Mouse (Mus musculus) MEL (cell line): ENCODE measurements around the gene Nsl1. TPM values are rescaled to one million over a fixed set of nuclear protein-coding genes. Genes with fewer than 3 reads are reported as not detected.

ENCODE experiments used
- DNase-seq: peaks from one replicate; pipeline ENCODE4 v3.0.0; 2011; ENCODE audit warnings: low read depth, low spot score
- H3K27ac ChIP-seq: 2 replicates; pipeline ENCODE4 v1.5.1; 2012; ENCODE audit warnings: low read depth, mild to moderate bottlenecking, control low read depth, low read length, moderate library complexity; ENCODE audit not compliant: control insufficient read depth
- H3K27me3 ChIP-seq, 2 experiments: fragments of 150-350 bp in 1 of 2; sonication (generic) in 1 of 2; 2 replicates each; pipeline ENCODE4 v1.6.1; 2012; ENCODE audit warnings: low read length in 2 of 2, mild to moderate bottlenecking in 2 of 2, improper control_type of control experiment in 1 of 2, moderate library complexity in 1 of 2; ENCODE audit not compliant: insufficient read depth in 2 of 2, control insufficient read depth in 1 of 2
- H3K36me3 ChIP-seq, 2 experiments: 2 replicates each; pipeline ENCODE4 v1.6.1; 2012 to 2014; ENCODE audit warnings: low read length in 2 of 2, improper control_type of control experiment in 1 of 2, inconsistent platforms in 1 of 2, mild to moderate bottlenecking in 1 of 2; ENCODE audit not compliant: insufficient read depth in 2 of 2, control insufficient read depth in 1 of 2
- H3K4me1 ChIP-seq, 2 experiments: fragments of 150-350 bp in 1 of 2; sonication (generic) in 1 of 2; 2 replicates each; pipeline ENCODE4 v1.6.1; 2012; ENCODE audit warnings: low read length in 2 of 2, improper control_type of control experiment in 1 of 2, mild to moderate bottlenecking in 1 of 2; ENCODE audit not compliant: insufficient read depth in 2 of 2, control insufficient read depth in 1 of 2
- H3K4me3 ChIP-seq, 2 experiments: fragments of 150-350 bp in 1 of 2; sonication (generic) in 1 of 2; 2 replicates each; pipeline ENCODE4 v1.5.1; 2012; ENCODE audit warnings: low read depth in 2 of 2, low read length in 2 of 2, mild to moderate bottlenecking in 2 of 2, moderate library complexity in 2 of 2, control low read depth in 1 of 2, improper control_type of control experiment in 1 of 2; ENCODE audit not compliant: control insufficient read depth in 1 of 2, insufficient read depth in 1 of 2
- H3K79me2 ChIP-seq: 2 replicates; pipeline ENCODE4 v1.6.1; 2012; ENCODE audit warnings: mild to moderate bottlenecking, low read length, moderate library complexity; ENCODE audit not compliant: control insufficient read depth, poor library complexity, insufficient read depth
- H3K9ac ChIP-seq: 2 replicates; pipeline ENCODE4 v1.6.1; 2012; ENCODE audit warnings: low read depth, mild to moderate bottlenecking, control low read depth, low read length, moderate library complexity; ENCODE audit not compliant: control insufficient read depth, poor library complexity, severe bottlenecking
- H3K9me3 ChIP-seq: fragments of 150-350 bp; sonication (generic); replicated peaks from 2 replicates; pipeline ENCODE4 v1.6.1; 2012; ENCODE audit warnings: mild to moderate bottlenecking, low read length, improper control_type of control experiment, moderate library complexity; ENCODE audit not compliant: insufficient read depth
- BHLHE40 ChIP-seq: IDR thresholded peaks from 2 replicates; pipeline ENCODE4 v1.6.1; 2012; ENCODE audit warnings: low read depth, mild to moderate bottlenecking, inconsistent platforms, low read length, improper control_type of control experiment, borderline replicate concordance
- CHD2 ChIP-seq: IDR thresholded peaks from 2 replicates; pipeline ENCODE4 v1.6.1; 2011; ENCODE audit warnings: low read length, improper control_type of control experiment
- E2F4 ChIP-seq: IDR thresholded peaks from 2 replicates; pipeline ENCODE4 v1.6.1; 2011; ENCODE audit warnings: low read depth, low read length, improper control_type of control experiment, borderline replicate concordance
- ELF1 ChIP-seq: IDR thresholded peaks from 2 replicates; pipeline ENCODE4 v1.6.1; 2014; ENCODE audit warnings: low read depth, mild to moderate bottlenecking, inconsistent platforms, low read length, improper control_type of control experiment, moderate library complexity
- EP300 ChIP-seq, 2 experiments: IDR thresholded peaks; 2 replicates each; pipeline ENCODE4 v1.6.1; 2011; ENCODE audit warnings: improper control_type of control experiment in 2 of 2, low read length in 2 of 2, low read depth in 1 of 2, mild to moderate bottlenecking in 1 of 2
- ETS1 ChIP-seq: IDR thresholded peaks from 2 replicates; pipeline ENCODE4 v1.6.1; 2012; ENCODE audit warnings: low read depth, mild to moderate bottlenecking, inconsistent platforms, low read length, improper control_type of control experiment, moderate library complexity
- GABPA ChIP-seq: IDR thresholded peaks from 2 replicates; pipeline ENCODE4 v1.6.1; 2012; ENCODE audit warnings: low read depth, mild to moderate bottlenecking, inconsistent platforms, low read length, improper control_type of control experiment, moderate library complexity
- GATA1 ChIP-seq: IDR thresholded peaks from 2 replicates; pipeline ENCODE4 v1.6.1; 2011; ENCODE audit warnings: low read depth, low read length, improper control_type of control experiment
- HCFC1 ChIP-seq: IDR thresholded peaks from 2 replicates; pipeline ENCODE4 v1.6.1; 2012; ENCODE audit warnings: low read depth, mild to moderate bottlenecking, inconsistent platforms, low read length, improper control_type of control experiment, moderate library complexity
- KAT2A ChIP-seq: conservative IDR thresholded peaks from 2 replicates; pipeline ENCODE4 v1.6.1; 2012; ENCODE audit warnings: low read depth, low read length, improper control_type of control experiment, inconsistent platforms
- MAFK ChIP-seq: IDR thresholded peaks from 2 replicates; pipeline ENCODE4 v1.6.1; 2011; ENCODE audit warnings: low read depth, mild to moderate bottlenecking, low read length, improper control_type of control experiment, borderline replicate concordance
- MAX ChIP-seq: IDR thresholded peaks from 2 replicates; pipeline ENCODE4 v1.6.1; 2011; ENCODE audit warnings: low read length, improper control_type of control experiment
- MXI1 ChIP-seq: IDR thresholded peaks from 2 replicates; pipeline ENCODE4 v1.6.1; 2011; ENCODE audit warnings: mild to moderate bottlenecking, low read depth, low read length, improper control_type of control experiment
- MYC ChIP-seq: IDR thresholded peaks from 2 replicates; pipeline ENCODE4 v1.6.1; 2011; ENCODE audit warnings: low read depth, mild to moderate bottlenecking, low read length, improper control_type of control experiment, moderate library complexity
- NELFE ChIP-seq: IDR thresholded peaks from 2 replicates; pipeline ENCODE4 v1.6.1; 2011; ENCODE audit warnings: low read depth, low read length, improper control_type of control experiment
- RAD21 ChIP-seq: IDR thresholded peaks from 2 replicates; pipeline ENCODE4 v1.6.1; 2011; ENCODE audit warnings: mild to moderate bottlenecking, low read depth, low read length, improper control_type of control experiment
- RCOR1 ChIP-seq: IDR thresholded peaks from 2 replicates; pipeline ENCODE4 v1.6.1; 2012; ENCODE audit warnings: low read depth, mild to moderate bottlenecking, inconsistent platforms, low read length, improper control_type of control experiment
- SIN3A ChIP-seq: IDR thresholded peaks from 2 replicates; pipeline ENCODE4 v1.6.1; 2012; ENCODE audit warnings: low read length, improper control_type of control experiment, inconsistent platforms
- SMC3 ChIP-seq: IDR thresholded peaks from 2 replicates; pipeline ENCODE4 v1.6.1; 2011; ENCODE audit warnings: low read depth, low read length, improper control_type of control experiment
- TBP ChIP-seq: IDR thresholded peaks from 2 replicates; pipeline ENCODE4 v1.8.0; 2011; ENCODE audit warnings: low read depth, low read length, improper control_type of control experiment
- TCF12 ChIP-seq: IDR thresholded peaks from 2 replicates; pipeline ENCODE4 v1.6.1; 2014; ENCODE audit warnings: low read depth, mild to moderate bottlenecking, inconsistent platforms, low read length, improper control_type of control experiment, moderate library complexity
- UBTF ChIP-seq: IDR thresholded peaks from 2 replicates; pipeline ENCODE4 v1.6.1; 2012; ENCODE audit warnings: low read depth, mild to moderate bottlenecking, inconsistent platforms, low read length, improper control_type of control experiment, moderate library complexity, borderline replicate concordance; ENCODE audit not compliant: insufficient read depth
- USF1 ChIP-seq: IDR thresholded peaks from 2 replicates; pipeline ENCODE4 v1.6.1; 2014; ENCODE audit warnings: low read depth, mild to moderate bottlenecking, inconsistent platforms, low read length, improper control_type of control experiment, moderate library complexity
- ZC3H11A ChIP-seq: IDR thresholded peaks from 2 replicates; pipeline ENCODE4 v1.6.1; 2012; ENCODE audit warnings: low read depth, mild to moderate bottlenecking, inconsistent platforms, low read length, improper control_type of control experiment
- ZKSCAN1 ChIP-seq: IDR thresholded peaks from 2 replicates; pipeline ENCODE4 v1.6.1; 2012; ENCODE audit warnings: low read depth, mild to moderate bottlenecking, inconsistent platforms, low read length, improper control_type of control experiment, moderate library complexity
- polyA plus RNA-seq, 2 experiments: library from polyadenylated mRNA; stranded (reverse) in 1 of 2; unstranded in 1 of 2; fragments of >175 nt in 1 of 2; fragments of >200 nt in 1 of 2; gene quantifications; 2 replicates each; pipeline versions ENCODE4 v1.2.1 to v1.2.4; 2012; ENCODE audit warnings: low replicate concordance in 2 of 2, low read depth in 1 of 2; ENCODE audit not compliant: insufficient read length in 2 of 2, insufficient read depth in 1 of 2, missing spikeins in 1 of 2
- total RNA-seq: library from RNA; depleted of rRNA; stranded (reverse); fragments of 300-350 nt; gene quantifications from 2 replicates; pipeline ENCODE4 v1.2.3, GENCODE M21; 2012

Nsl1 gene
- total and polyA plus RNA-seq, 3 experiments, result 24.2 to 41.9 TPM; not detected in 1

DNA sequence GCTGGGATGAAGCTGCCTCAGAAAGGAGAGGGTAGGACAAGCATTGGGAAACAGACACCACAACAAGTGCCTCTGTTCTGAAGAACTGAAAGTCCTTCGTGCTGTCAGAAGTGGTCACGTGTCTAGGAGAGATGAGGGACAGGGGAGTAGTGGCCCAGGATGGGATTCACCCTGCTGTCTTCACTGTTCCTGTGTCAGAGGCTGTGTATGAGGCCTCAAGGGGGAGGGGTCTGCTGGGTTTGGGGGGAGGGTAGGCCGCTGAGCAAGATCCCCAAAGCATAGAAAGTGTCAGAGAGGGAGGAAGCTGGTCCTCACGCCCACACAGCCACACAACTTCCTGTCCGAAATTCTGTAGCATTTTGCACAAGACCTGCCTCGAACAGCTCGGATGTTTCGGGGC, 48.3 kb downstream of the Nsl1 start:
- peaks cover 0 to 11% of the 10 kb centered on the region in 2 experiments; a peak in 2 of 4 replicates for H3K36me3 ChIP-seq
- H3K4me1 ChIP-seq, result peaks cover 3 to 20% of the 10 kb centered on the region in 2 experiments
- TF ChIP-seq SMC3 (no peak), USF1 (peak; percentile 66), GABPA (no peak), GATA1 (no peak), ETS1 (no peak), KAT2A (no peak)
- TF ChIP-seq, all 39 proteins: peak for 1
- Histone ChIP-seq H3K9me3 (no peaks in the 10 kb centered on the region), H3K9ac (peak overlapping the region; percentile 48), H3K79me2 (no peaks in the 10 kb centered on the region), H3K4me3 (peak overlapping the region in 1 of 2 experiments; percentile 34; a peak in 2 of 4 replicates), H3K27me3 (no peaks in the 10 kb centered on the region), H3K27ac (peak overlapping the region; percentile 12; the same call in 1 of the 2 replicates)
- DNase-seq, result peak; percentile 40

DNA sequence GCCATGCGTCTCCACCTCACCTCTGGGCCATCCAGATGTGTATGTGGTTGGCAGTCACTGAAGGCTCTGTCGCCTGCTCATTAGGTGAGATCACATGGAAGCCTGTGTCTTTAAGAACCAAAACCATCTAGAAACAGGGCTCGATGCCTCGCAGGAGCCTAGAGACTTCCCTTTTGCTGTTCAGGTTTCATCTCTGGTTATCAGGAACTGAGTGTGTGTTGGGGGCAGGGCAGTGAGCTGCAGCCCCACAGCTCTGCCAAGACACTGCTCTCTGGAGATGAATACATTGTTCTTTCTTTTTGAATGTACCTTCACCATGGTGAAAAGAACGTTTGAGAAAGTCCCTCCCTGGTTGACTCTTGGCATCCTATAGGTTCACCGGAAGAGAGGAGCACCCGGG, 52.1 kb downstream of the Nsl1 start:
- Histone ChIP-seq H3K4me3 (no peak overlapping the region; a peak in 1 of 4 replicates), H3K27ac (peak overlapping the region; percentile 37), H3K79me2 (no peaks in the 10 kb centered on the region), H3K9me3 (no peaks in the 10 kb centered on the region), H3K27me3 (no peaks in the 10 kb centered on the region; a peak in 1 of 4 replicates), H3K9ac (peak overlapping the region; percentile 39; the same call in 1 of the 2 replicates), H3K36me3 (peaks cover 0 to 13% of the 10 kb centered on the region in 2 experiments; a peak in 2 of 4 replicates), H3K4me1 (peaks cover 3 to 29% of the 10 kb centered on the region in 2 experiments)
- TF ChIP-seq E2F4 (no peak), TCF12 (peak; percentile 66), MXI1 (no peak), BHLHE40 (peak; percentile 62; the same call in 1 of the 2 replicates), MAX (peak; percentile 57), MAFK (no peak), MYC (no peak), CHD2 (peak; percentile 83), HCFC1 (peak; percentile 46; the same call in 1 of the 2 replicates), UBTF (no peak), SIN3A (peak; percentile 55), GATA1 (peak; percentile 69), ELF1 (0 out of 2 replicates have a peak, but pooled peaks have one; percentile 63), TBP (0 out of 2 replicates have a peak, but pooled peaks have one; percentile 17), ETS1 (peak; percentile 47), RAD21 (no peak; the same call in 1 of the 2 replicates), EP300 (IDR thresholded peaks at IDR 0.05; ENCODE audit: low read depth in 1 of 2, low read length in 2 of 2) (peak; percentile 74 to 84), RCOR1 (peak; percentile 82), ZC3H11A (no peak), USF1 (no peak), NELFE (no peak), ZKSCAN1 (no peak)
- peak; percentile 84 for DNase-seq
